ENCODE assay signal across 9 mouse cellular contexts in the genomic region with DNA sequence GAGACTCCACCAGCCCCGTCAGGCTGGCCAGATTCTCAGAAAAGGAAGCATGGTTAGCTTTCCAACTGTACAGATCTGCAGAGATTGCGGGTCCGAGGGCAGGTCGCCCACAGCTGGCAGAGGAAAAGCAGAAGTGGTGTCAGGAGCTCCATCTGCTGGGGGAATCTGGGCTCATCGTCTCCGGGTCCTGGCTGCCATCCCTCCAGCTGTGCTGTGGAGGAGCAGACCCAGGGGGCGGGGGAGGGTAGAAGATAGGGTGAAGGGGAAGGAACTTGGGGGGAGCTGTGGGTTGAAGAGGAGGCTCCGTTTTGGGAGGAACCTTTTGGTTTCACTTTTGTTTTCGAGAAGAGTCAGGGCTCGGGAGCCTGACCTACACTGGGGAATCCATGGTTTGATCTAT.
DNase-seq lines count a peak whose midpoint lies in the region; ATAC-seq and TF ChIP-seq lines count a peak whose summit lies in the region.
"Had no signal": no experiment of that assay in that cellular context is flagged by ENCODE, and none has a peak within 500 bp of the region (broad histone marks: within the 10 kb centered on the region; RNA-seq: fewer than 3 reads in every experiment).

No protein-coding gene starts in this region.

- peak in 1 of 2 experiments; percentile 25 for DNase-seq in heart, adult 2 months
- DNase-seq in induced T-regulatory cell, adult 2 months (ENCODE audit: low read depth): peak; percentile 85
- no peak for DNase-seq in cerebellum, adult 18-20 months
- no peak for DNase-seq in embryo, embryonic 10 days (ENCODE audit: low spot score)

- H3K4me2 ChIP-seq in heart, embryonic 11.5 days: no peak overlapping the region
- H3K4me2 ChIP-seq in myocyte (ENCODE audit: low read depth): peak overlapping the region; percentile 68
- H3K4me2 ChIP-seq in midbrain, embryonic 15.5 days: no peak overlapping the region
- H3K4me2 ChIP-seq: forebrain, embryonic 13.5 days had no signal

- TF ChIP-seq CTCF in heart, adult 2 months (IDR thresholded peaks at IDR 0.05): peak; percentile 17; the same call in 1 of the 2 replicates

- 35% methylated on average over 10 of the region's 10 CpGs for WGBS in heart, adult 2 months
- WGBS in heart, embryonic 11.5 days (ENCODE audit: insufficient replicate concordance): 64% methylated on average over 10 of the region's 10 CpGs
- WGBS in midbrain, embryonic 15.5 days: 73% methylated on average over 10 of the region's 10 CpGs

- H3K9ac ChIP-seq in heart, adult 2 months (ENCODE audit: low read depth, low read length): peak overlapping the region; percentile 46
- H3K9ac ChIP-seq in heart, embryonic 11.5 days (ENCODE audit: low read depth, low read length): no peak overlapping the region
- H3K9ac ChIP-seq in midbrain, embryonic 15.5 days: no peak overlapping the region
- H3K9ac ChIP-seq: forebrain, embryonic 13.5 days had no signal

- no peak for TF ChIP-seq EP300 in heart, adult 2 months (IDR thresholded peaks at IDR 0.05; ENCODE audit: insufficient read depth, low read depth, low read length)

- no peaks in the 10 kb centered on the region for H3K36me3 ChIP-seq in heart, adult 2 months (ENCODE audit: control insufficient read depth, insufficient read depth, low read length)
- peaks cover 7% of the 10 kb centered on the region for H3K36me3 ChIP-seq in heart, embryonic 11.5 days (ENCODE audit: control insufficient read depth, insufficient read depth, low read length)
- H3K36me3 ChIP-seq in myocyte (ENCODE audit: control insufficient read depth, insufficient read depth): no peaks in the 10 kb centered on the region
- peaks cover 15% of the 10 kb centered on the region for H3K36me3 ChIP-seq in midbrain, embryonic 15.5 days (replicated peaks)

- no peak overlapping the region for H3K27ac ChIP-seq in heart, adult 2 months
- no peak overlapping the region for H3K27ac ChIP-seq in heart, embryonic 11.5 days (ENCODE audit: low read depth, low read length)
- H3K27ac ChIP-seq in midbrain, embryonic 15.5 days: no peak overlapping the region
- H3K27ac ChIP-seq: forebrain, embryonic 13.5 days had no signal

- TF ChIP-seq POLR2A in heart, adult 2 months (IDR thresholded peaks at IDR 0.05; ENCODE audit: insufficient read depth, low read depth, low read length): no peak
- TF ChIP-seq POLR2A in myocyte (IDR thresholded peaks at IDR 0.05; ENCODE audit: insufficient read length, low read depth): no peak

- ATAC-seq in heart, embryonic 11.5 days (replicated peaks; ENCODE audit: insufficient number of reproducible peaks, low FRiP score, low TSS enrichment): no peak
- ATAC-seq in CD4-positive, CD25-positive, alpha-beta regulatory T cell, adult 4 months: peak; percentile 91
- ATAC-seq in midbrain, embryonic 15.5 days (replicated peaks): no peak
- ATAC-seq: forebrain, embryonic 13.5 days had no signal

- H3K27me3 ChIP-seq in heart, adult 2 months (ENCODE audit: control insufficient read depth, insufficient read depth, low read length): no peaks in the 10 kb centered on the region
- H3K27me3 ChIP-seq in heart, embryonic 11.5 days (ENCODE audit: control insufficient read depth, insufficient read depth, low read length): no peaks in the 10 kb centered on the region
- H3K27me3 ChIP-seq in myocyte (ENCODE audit: control insufficient read depth, insufficient read depth, insufficient read length): peaks cover 8% of the 10 kb centered on the region
- H3K27me3 ChIP-seq in midbrain, embryonic 15.5 days (replicated peaks): no peaks in the 10 kb centered on the region
- H3K27me3 ChIP-seq: forebrain, embryonic 13.5 days had no signal

- H3K9me3 ChIP-seq in heart, embryonic 11.5 days (replicated peaks; ENCODE audit: control insufficient read depth, low read length): no peaks in the 10 kb centered on the region
- H3K9me3 ChIP-seq in midbrain, embryonic 15.5 days: no peaks in the 10 kb centered on the region
- H3K9me3 ChIP-seq: forebrain, embryonic 13.5 days had no signal

- no peaks in the 10 kb centered on the region for H3K4me1 ChIP-seq in heart, adult 2 months (ENCODE audit: control insufficient read depth, insufficient read depth, low read length)
- no peaks in the 10 kb centered on the region for H3K4me1 ChIP-seq in heart, embryonic 11.5 days (ENCODE audit: control insufficient read depth, insufficient read depth, low read length)
- H3K4me1 ChIP-seq in midbrain, embryonic 15.5 days: no peaks in the 10 kb centered on the region
- H3K4me1 ChIP-seq: forebrain, embryonic 13.5 days had no signal

- no peak overlapping the region for H3K4me3 ChIP-seq in heart, adult 2 months
- H3K4me3 ChIP-seq in heart, embryonic 11.5 days (ENCODE audit: low read depth, low read length): no peak overlapping the region
- H3K4me3 ChIP-seq in myocyte: peak overlapping the region; percentile 11
- no peak overlapping the region for H3K4me3 ChIP-seq in midbrain, embryonic 15.5 days
- H3K4me3 ChIP-seq: forebrain, embryonic 13.5 days had no signal

- H3K79me2 ChIP-seq in heart, adult 2 months (replicated peaks; ENCODE audit: control insufficient read depth, insufficient read depth, low read length): no peaks in the 10 kb centered on the region
- H3K79me2 ChIP-seq in myocyte (ENCODE audit: control insufficient read depth, insufficient read depth): no peaks in the 10 kb centered on the region

- no peak overlapping the region for H3ac ChIP-seq in myocyte (ENCODE audit: control insufficient read depth, insufficient read length)

- intact Hi-C loops in heart, adult 2 months (cut with DNase I): no loop called here

TF ChIP-seq in myocyte, 11 proteins besides CTCF, POLR2A, EP300 and RAD21:
- no peak for TF ChIP-seq MYOD1 (IDR thresholded peaks at IDR 0.05; ENCODE audit: control insufficient read depth in 1 of 3, insufficient read length in 2 of 3, low read depth in 2 of 3)
- no peak for TF ChIP-seq TCF12 (IDR thresholded peaks at IDR 0.05; ENCODE audit: insufficient read depth, poor library complexity, severe bottlenecking)
- no peak for TF ChIP-seq SRF (IDR thresholded peaks at IDR 0.05; ENCODE audit: control insufficient read depth, insufficient read length, low read depth)
- no peak for TF ChIP-seq MYOG (IDR thresholded peaks at IDR 0.05; ENCODE audit: control insufficient read depth in 1 of 3, insufficient read depth in 1 of 3, insufficient read length in 2 of 3, low read depth in 2 of 3)
- no peak for TF ChIP-seq REST (IDR thresholded peaks at IDR 0.05; ENCODE audit: insufficient read depth, insufficient read length)
- no peak for TF ChIP-seq POLR2AphosphoS2 (IDR thresholded peaks at IDR 0.05; ENCODE audit: insufficient read length, low read depth)
- TF ChIP-seq TCF3 (IDR thresholded peaks at IDR 0.05; ENCODE audit: insufficient read length, low read depth): no peak
- no peak for TF ChIP-seq MAX (IDR thresholded peaks at IDR 0.05; ENCODE audit: low read depth)
- no peak for TF ChIP-seq USF1 (IDR thresholded peaks at IDR 0.05; ENCODE audit: low read depth)
- TF ChIP-seq CEBPB (IDR thresholded peaks at IDR 0.05; ENCODE audit: insufficient read depth, poor library complexity, severe bottlenecking): no peak
